Mouse (Mus musculus): ENCODE measurements around the gene Ppp1r14d. TPM values are rescaled to one million over a fixed set of nuclear protein-coding genes. Genes with fewer than 3 reads are reported as not detected.

Gene Ppp1r14d
- polyA plus RNA-seq, 1 experiment from 2014 or later, result 0.68 TPM

- peaks cover 50% of the 10 kb centered on the region for H3K27me3 ChIP-seq
- peak overlapping the region; percentile 63 for H3K4me3 ChIP-seq (replicated peaks)
- WGBS, result 5% methylated on average over 25 of the region's 25 CpGs
- H3K27ac ChIP-seq, result peak overlapping the region; percentile 82
- H3K36me3 ChIP-seq, result no peaks in the 10 kb centered on the region
- H3K9me3 ChIP-seq (replicated peaks), result no peaks in the 10 kb centered on the region
- peaks cover 23% of the 10 kb centered on the region for H3K4me1 ChIP-seq
- H3K9ac ChIP-seq, result peak overlapping the region; percentile 48
- H3K4me2 ChIP-seq, result peak overlapping the region; percentile 93
- no peak; the same call in 1 of the 2 replicates for ATAC-seq (replicated peaks; ENCODE audit: low FRiP score)
Measured at GRCm38 (mm10) chr2:119236682-119237209, 7.0 kb upstream of the Ppp1r14d start.

- no peaks in the 10 kb centered on the region for H3K27me3 ChIP-seq
- ATAC-seq (replicated peaks; ENCODE audit: low FRiP score), result 0 out of 2 replicates have a peak, but pooled peaks have one; percentile 0
- WGBS, result under 1% methylated on average over 13 of the region's 13 CpGs
- peak overlapping the region; percentile 63 for H3K9ac ChIP-seq
- peak overlapping the region; percentile 65 for H3K4me3 ChIP-seq (replicated peaks)
- peak overlapping the region; percentile 93 for H3K27ac ChIP-seq
- no peaks in the 10 kb centered on the region for H3K9me3 ChIP-seq (replicated peaks)
- H3K36me3 ChIP-seq, result peaks cover 36% of the 10 kb centered on the region
- H3K4me1 ChIP-seq, result peaks cover 18% of the 10 kb centered on the region
- H3K4me2 ChIP-seq, result peak overlapping the region; percentile 69
Measured at GRCm38 (mm10) chr2:119209176-119209507, 20.6 kb downstream of the Ppp1r14d start.

GRCm38 (mm10) chr2:119208344-119209175, 21.1 kb downstream of the Ppp1r14d start, which contains the start of the genes Zfyve19 and Dnajc17:
Zfyve19 (plus strand) TSS chr2:119208617.
Dnajc17 (minus strand) TSS chr2:119208795.
- Histone ChIP-seq H3K9ac (peak within 1 kb of the TSS; percentile 64), H3K27me3 (no peaks in the 10 kb centered on the region), H3K9me3 (replicated peaks) (no peaks in the 10 kb centered on the region), H3K4me2 (peak within 1 kb of the TSS; percentile 69), H3K36me3 (peaks cover 32% of the 10 kb centered on the region), H3K4me1 (peaks cover 23% of the 10 kb centered on the region), H3K27ac (peak within 1 kb of the TSS; percentile 93), H3K4me3 (replicated peaks) (peak within 1 kb of the TSS; percentile 65)
- ATAC-seq (replicated peaks; ENCODE audit: low FRiP score), result peak; percentile 98
- WGBS, result under 1% methylated on average over 51 of the region's 51 CpGs

GRCm38 (mm10) chr2:119207961-119208343, 21.8 kb downstream of the Ppp1r14d start:
- Histone ChIP-seq H3K4me2 (peak overlapping the region; percentile 69), H3K9me3 (replicated peaks) (no peaks in the 10 kb centered on the region), H3K27me3 (no peaks in the 10 kb centered on the region), H3K36me3 (peaks cover 26% of the 10 kb centered on the region), H3K4me3 (replicated peaks) (peak overlapping the region; percentile 65), H3K9ac (peak overlapping the region; percentile 64), H3K27ac (peak overlapping the region; percentile 93), H3K4me1 (peaks cover 29% of the 10 kb centered on the region)
- 14% methylated on average over 6 of the region's 6 CpGs for WGBS
- ATAC-seq (replicated peaks; ENCODE audit: low FRiP score), result no peak

GRCm38 (mm10) chr2:119203871-119204460, 25.7 kb downstream of the Ppp1r14d start:
- ATAC-seq (replicated peaks; ENCODE audit: low FRiP score), result no peak

GRCm38 (mm10) chr2:119202914-119203453, 26.7 kb downstream of the Ppp1r14d start:
- WGBS, result 23% methylated on average over 5 of the region's 5 CpGs
- no peak for ATAC-seq (replicated peaks; ENCODE audit: low FRiP score)

More at GRCm38 (mm10) chr2:119203871-119204460, 25.7 kb downstream of the Ppp1r14d start:
- H3K36me3 ChIP-seq, result no peaks in the 10 kb centered on the region
- H3K4me3 ChIP-seq (replicated peaks), result no peak overlapping the region
- peak overlapping the region; percentile 48; the same call in 1 of the 2 replicates for H3K27ac ChIP-seq
- H3K4me1 ChIP-seq, result peaks cover 30% of the 10 kb centered on the region
- no peaks in the 10 kb centered on the region for H3K9me3 ChIP-seq (replicated peaks)
- H3K27me3 ChIP-seq, result no peaks in the 10 kb centered on the region
- no peak overlapping the region for H3K9ac ChIP-seq
- no peak overlapping the region for H3K4me2 ChIP-seq
- 42% methylated on average over 4 of the region's 4 CpGs for WGBS

GRCm38 (mm10) chr2:119198934-119199333, 30.8 kb downstream of the Ppp1r14d start:
- Histone ChIP-seq H3K27me3 (no peaks in the 10 kb centered on the region), H3K36me3 (no peaks in the 10 kb centered on the region), H3K4me1 (peaks cover 36% of the 10 kb centered on the region), H3K9ac (no peak overlapping the region), H3K4me3 (replicated peaks) (no peak overlapping the region), H3K4me2 (no peak overlapping the region), H3K9me3 (replicated peaks) (no peaks in the 10 kb centered on the region), H3K27ac (no peak overlapping the region)
- WGBS, result 61% methylated on average over 3 of the region's 3 CpGs
- ATAC-seq (replicated peaks; ENCODE audit: low FRiP score), result no peak

More at GRCm38 (mm10) chr2:119202914-119203453, 26.7 kb downstream of the Ppp1r14d start:
- H3K27me3 ChIP-seq, result no peaks in the 10 kb centered on the region
- no peak overlapping the region for H3K4me3 ChIP-seq (replicated peaks)
- H3K36me3 ChIP-seq, result no peaks in the 10 kb centered on the region
- no peak overlapping the region for H3K9ac ChIP-seq
- H3K4me1 ChIP-seq, result peaks cover 37% of the 10 kb centered on the region
- H3K4me2 ChIP-seq, result no peak overlapping the region
- H3K27ac ChIP-seq, result peak overlapping the region; percentile 48
- H3K9me3 ChIP-seq (replicated peaks), result no peaks in the 10 kb centered on the region

- ATAC-seq (replicated peaks; ENCODE audit: low FRiP score), result no peak
- Histone ChIP-seq H3K9ac (no peak overlapping the region), H3K4me1 (peaks cover 27% of the 10 kb centered on the region), H3K36me3 (no peaks in the 10 kb centered on the region), H3K4me2 (no peak overlapping the region), H3K27me3 (no peaks in the 10 kb centered on the region), H3K9me3 (replicated peaks) (no peaks in the 10 kb centered on the region), H3K27ac (no peak overlapping the region), H3K4me3 (replicated peaks) (no peak overlapping the region)
- 28% methylated on average over 1 of the region's 1 CpGs for WGBS
Measured at GRCm38 (mm10) chr2:119198049-119198448, 31.7 kb downstream of the Ppp1r14d start.

GRCm38 (mm10) chr2:119197493-119197892, 32.2 kb downstream of the Ppp1r14d start:
- H3K9ac ChIP-seq, result no peak overlapping the region
- H3K4me3 ChIP-seq (replicated peaks), result no peak overlapping the region
- 81% methylated on average over 1 of the region's 1 CpGs for WGBS
- no peaks in the 10 kb centered on the region for H3K27me3 ChIP-seq
- no peak overlapping the region for H3K4me2 ChIP-seq
- H3K4me1 ChIP-seq, result peaks cover 21% of the 10 kb centered on the region
- no peak for ATAC-seq (replicated peaks; ENCODE audit: low FRiP score)
- no peaks in the 10 kb centered on the region for H3K9me3 ChIP-seq (replicated peaks)
- no peak overlapping the region for H3K27ac ChIP-seq
- H3K36me3 ChIP-seq, result no peaks in the 10 kb centered on the region

GRCm38 (mm10) chr2:119196316-119197108, 33.2 kb downstream of the Ppp1r14d start:
- H3K4me2 ChIP-seq, result no peak overlapping the region
- no peaks in the 10 kb centered on the region for H3K27me3 ChIP-seq
- WGBS, result 22% methylated on average over 4 of the region's 4 CpGs
- peaks cover 21% of the 10 kb centered on the region for H3K4me1 ChIP-seq
- no peak overlapping the region for H3K4me3 ChIP-seq (replicated peaks)
- ATAC-seq (replicated peaks; ENCODE audit: low FRiP score), result peak; percentile 56; the same call in 1 of the 2 replicates
- H3K36me3 ChIP-seq, result no peaks in the 10 kb centered on the region
- no peaks in the 10 kb centered on the region for H3K9me3 ChIP-seq (replicated peaks)
- H3K9ac ChIP-seq, result 0 out of 2 replicates have a peak overlapping the region, but pooled peaks have one; percentile 3
- peak overlapping the region; percentile 33 for H3K27ac ChIP-seq

- no peaks in the 10 kb centered on the region for H3K36me3 ChIP-seq
- peaks cover 22% of the 10 kb centered on the region for H3K4me1 ChIP-seq
- 79% methylated on average over 5 of the region's 5 CpGs for whole genome bisulfite sequencing
- H3K27ac ChIP-seq, result no peak overlapping the region
- no peak overlapping the region for H3K4me2 ChIP-seq
- no peaks in the 10 kb centered on the region for H3K9me3 ChIP-seq (replicated peaks)
- no peak overlapping the region for H3K4me3 ChIP-seq (replicated peaks)
- no peak for ATAC-seq (replicated peaks; ENCODE audit: low FRiP score)
- H3K9ac ChIP-seq, result no peak overlapping the region
- no peaks in the 10 kb centered on the region for H3K27me3 ChIP-seq
Measured at GRCm38 (mm10) chr2:119194140-119194539, 35.6 kb downstream of the Ppp1r14d start.
